Mouse (Mus musculus) hindbrain, embryonic 14.5 days (tissue): ENCODE measurements at regions not wholly inside any gene's neighbourhood (a gene's known extent, or its start where the extent isn't known, plus 50 kb on each side); places are given as distances from the start of the nearest gene placed in this dataset.

Source experiments
- ATAC-seq: fragments of 200-750 bp; cut with Nextera tagmentation; 2 replicates; pipeline ENCODE4 v1.8.0; 2017; ENCODE audit warnings: moderate number of reproducible peaks, mild to moderate bottlenecking, moderate TSS enrichment, moderate library complexity; ENCODE audit not compliant: low FRiP score
- DNase-seq: peaks from one replicate; pipeline ENCODE4 v3.0.0-alpha.2; 2015; ENCODE audit warnings: low spot score
- H3K27ac ChIP-seq: fragments of 300-500 bp; sonication (generic); 2 replicates; pipeline ENCODE4 v1.5.1; 2014; ENCODE audit warnings: mild to moderate bottlenecking, moderate library complexity
- H3K27me3 ChIP-seq: fragments of 300-500 bp; sonication (generic); 2 replicates; pipeline ENCODE4 v1.6.1; 2014; ENCODE audit warnings: mild to moderate bottlenecking, low read length, mixed read lengths; ENCODE audit not compliant: control insufficient read depth, insufficient read depth
- H3K36me3 ChIP-seq: fragments of 300-500 bp; sonication (generic); replicated peaks from 2 replicates; pipeline ENCODE4 v1.6.1; 2014; ENCODE audit not compliant: control insufficient read depth, insufficient read depth
- H3K4me1 ChIP-seq: fragments of 300-500 bp; sonication (generic); replicated peaks from 2 replicates; pipeline ENCODE4 v1.6.1; 2014; ENCODE audit warnings: antibody characterized with exemption, low read length, mixed read lengths; ENCODE audit not compliant: control insufficient read depth, insufficient read depth
- H3K4me2 ChIP-seq: fragments of 300-500 bp; sonication (generic); replicated peaks from 2 replicates; pipeline ENCODE4 v1.6.1; 2014; ENCODE audit warnings: mild to moderate bottlenecking, moderate library complexity
- H3K4me3 ChIP-seq: fragments of 300-500 bp; sonication (generic); replicated peaks from 2 replicates; pipeline ENCODE4 v1.5.1; 2014; ENCODE audit warnings: mild to moderate bottlenecking, low read length
- H3K9ac ChIP-seq: fragments of 300-500 bp; sonication (generic); 2 replicates; pipeline ENCODE4 v1.6.1; 2014
- H3K9me3 ChIP-seq: fragments of 300-500 bp; sonication (generic); 2 replicates; pipeline ENCODE4 v1.6.1; 2016; ENCODE audit warnings: low read length; ENCODE audit not compliant: control insufficient read depth
- WGBS: fragments of 180-500 bp; shearing (Covaris S2); extraction: QIAGEN DNeasy Blood & Tissue Kit; methylation state at CpG from one replicate; pipeline ENCODE4 v1.1.7; 2014; 5-methylcytosine and 5-hydroxymethylcytosine counted together

GRCm38 (mm10) chr9:32835626-32835971 is 199.6 kb downstream of the Ets1 start:
- H3K27ac ChIP-seq, result no peak overlapping the region
- no peak overlapping the region for H3K4me3 ChIP-seq
- no peak overlapping the region for H3K4me2 ChIP-seq
- no peak overlapping the region for H3K9ac ChIP-seq
- H3K36me3 ChIP-seq, result no peaks in the 10 kb centered on the region
- WGBS, result 13% methylated on average over 4 of the region's 4 CpGs
- no peaks in the 10 kb centered on the region for H3K27me3 ChIP-seq
- no peaks in the 10 kb centered on the region for H3K9me3 ChIP-seq
- H3K4me1 ChIP-seq, result 0 out of 2 replicates have a peak, but pooled peaks cover 10% of the 10 kb centered on the region
- no peak for DNase-seq
- ATAC-seq, result no peak

DNA sequence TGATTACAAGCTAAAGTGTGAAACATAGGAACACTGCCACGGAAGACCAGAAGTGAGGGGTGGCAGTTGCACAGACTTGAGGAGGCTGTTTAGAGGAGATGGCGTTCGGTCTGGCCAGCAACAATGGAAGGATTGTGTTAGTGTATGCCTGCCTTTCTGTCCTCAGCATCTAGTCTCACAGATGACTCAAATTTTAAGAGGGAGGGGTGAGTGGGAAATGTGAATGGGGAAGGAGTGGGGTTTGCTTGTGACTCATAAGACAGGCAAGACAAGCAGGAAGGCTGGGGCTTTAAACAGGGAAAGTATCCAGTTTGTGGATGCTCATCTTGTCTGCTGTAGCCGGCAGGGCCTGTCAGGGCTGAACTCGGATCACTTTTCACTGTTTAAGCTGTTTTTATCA is 200.3 kb downstream of the Ets1 start:
- Histone ChIP-seq H3K36me3 (no peaks in the 10 kb centered on the region), H3K4me2 (no peak overlapping the region), H3K9ac (no peak overlapping the region), H3K9me3 (no peaks in the 10 kb centered on the region), H3K27me3 (no peaks in the 10 kb centered on the region), H3K4me3 (no peak overlapping the region), H3K4me1 (0 out of 2 replicates have a peak, but pooled peaks cover 10% of the 10 kb centered on the region), H3K27ac (no peak overlapping the region)
- ATAC-seq (no peak), DNase-seq (no peak)
- WGBS, result 55% methylated on average over 5 of the region's 5 CpGs

DNA sequence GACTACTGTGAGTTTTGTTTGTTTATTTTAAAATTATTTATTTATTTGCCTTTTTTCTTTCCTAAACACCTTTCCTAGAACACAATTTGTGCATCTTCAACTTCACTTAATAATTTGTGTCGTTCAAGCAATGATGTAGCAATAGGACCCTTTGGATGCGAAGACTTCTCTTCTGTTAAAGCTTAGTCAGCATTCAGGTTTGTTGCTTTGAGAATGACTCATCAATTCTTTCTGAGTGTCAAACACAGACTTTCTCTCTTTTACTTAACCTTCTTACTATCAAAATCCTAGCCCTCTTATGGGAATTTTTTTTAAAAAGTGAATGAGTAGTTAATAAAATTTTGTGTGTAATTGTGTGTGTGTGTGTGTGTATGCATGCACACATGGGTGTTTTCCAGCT is 211.3 kb downstream of the Ets1 start:
- Histone ChIP-seq H3K9ac (no peak overlapping the region), H3K4me1 (no peaks in the 10 kb centered on the region), H3K9me3 (no peaks in the 10 kb centered on the region), H3K4me3 (no peak overlapping the region), H3K4me2 (no peak overlapping the region), H3K27me3 (no peaks in the 10 kb centered on the region), H3K27ac (no peak overlapping the region), H3K36me3 (no peaks in the 10 kb centered on the region)
- ATAC-seq, result no peak
- WGBS, result 91% methylated on average over 2 of the region's 2 CpGs
- DNase-seq, result no peak

GRCm38 (mm10) chr9:32852282-32852681 is 216.3 kb downstream of the Ets1 start:
- Histone ChIP-seq H3K4me2 (no peak overlapping the region), H3K4me3 (no peak overlapping the region), H3K4me1 (no peaks in the 10 kb centered on the region), H3K36me3 (no peaks in the 10 kb centered on the region), H3K27me3 (no peaks in the 10 kb centered on the region), H3K27ac (no peak overlapping the region), H3K9ac (no peak overlapping the region), H3K9me3 (no peaks in the 10 kb centered on the region)
- DNase-seq (no peak), ATAC-seq (no peak)
- 82% methylated on average over 3 of the region's 3 CpGs for WGBS

GRCm38 (mm10) chr9:32863286-32863685 is 227.3 kb downstream of the Ets1 start:
- Histone ChIP-seq H3K9me3 (0 out of 2 replicates have a peak, but pooled peaks cover 4% of the 10 kb centered on the region), H3K4me2 (no peak overlapping the region), H3K9ac (no peak overlapping the region), H3K27me3 (no peaks in the 10 kb centered on the region), H3K27ac (no peak overlapping the region), H3K36me3 (no peaks in the 10 kb centered on the region), H3K4me1 (no peaks in the 10 kb centered on the region), H3K4me3 (no peak overlapping the region)
- DNase-seq (no peak), ATAC-seq (no peak)
- WGBS, result 87% methylated on average over 5 of the region's 5 CpGs

DNA sequence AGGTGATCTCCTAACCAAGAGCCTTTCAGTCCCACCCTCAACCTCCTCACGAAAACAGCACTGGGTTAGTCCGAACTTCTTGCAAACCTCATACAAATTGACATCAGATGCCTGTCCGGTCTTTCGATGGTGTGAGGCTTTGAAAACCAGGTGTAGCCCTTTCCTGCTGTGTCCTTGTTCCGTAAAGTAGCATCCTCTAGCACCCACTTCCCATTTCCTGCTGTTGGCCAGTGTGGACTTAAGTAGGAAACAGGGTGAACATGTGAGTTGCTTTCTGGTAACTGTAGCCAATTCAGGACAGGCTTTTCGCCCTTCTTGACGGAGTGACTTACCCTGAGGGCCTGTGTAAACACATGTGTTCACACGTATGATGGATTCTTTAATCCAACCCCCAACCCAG is 232.9 kb downstream of the Ets1 start:
- H3K4me1 ChIP-seq, result no peaks in the 10 kb centered on the region
- DNase-seq (no peak), ATAC-seq (no peak)
- no peaks in the 10 kb centered on the region for H3K27me3 ChIP-seq
- H3K4me3 ChIP-seq, result no peak overlapping the region
- no peak overlapping the region for H3K4me2 ChIP-seq
- 92% methylated on average over 8 of the region's 8 CpGs for WGBS
- no peaks in the 10 kb centered on the region for H3K9me3 ChIP-seq
- no peaks in the 10 kb centered on the region for H3K36me3 ChIP-seq
- no peak overlapping the region for H3K9ac ChIP-seq
- no peak overlapping the region for H3K27ac ChIP-seq

DNA sequence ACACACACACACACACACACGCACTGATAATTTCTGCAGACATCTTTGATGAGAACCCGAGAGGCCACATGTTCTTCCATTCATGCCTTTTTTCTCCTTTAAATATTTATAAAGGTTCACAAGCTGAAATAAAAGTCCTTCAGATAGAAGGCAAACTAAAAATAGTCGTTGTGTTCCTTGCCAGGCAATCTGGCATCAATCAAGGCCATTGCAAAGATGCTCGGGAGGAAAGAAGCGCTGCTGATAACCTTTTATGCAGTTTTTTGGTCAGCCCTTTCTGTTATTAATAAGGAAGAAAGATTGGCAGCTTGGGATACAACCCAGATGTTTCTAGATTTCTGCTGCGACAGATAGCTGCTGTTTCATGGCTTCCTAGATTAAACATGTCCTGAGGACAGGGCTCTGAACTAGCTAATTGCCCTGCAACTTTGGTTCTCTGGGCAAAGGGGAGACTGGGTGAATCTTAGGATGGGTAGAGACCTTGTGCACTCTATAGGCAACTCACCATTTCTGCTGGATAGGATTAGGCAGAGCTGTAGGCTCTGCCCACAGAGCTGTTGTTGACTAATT is 238.4 kb downstream of the Ets1 start:
- no peak overlapping the region for H3K4me3 ChIP-seq
- no peak for ATAC-seq
- H3K9ac ChIP-seq, result no peak overlapping the region
- H3K4me2 ChIP-seq, result no peak overlapping the region
- H3K27me3 ChIP-seq, result no peaks in the 10 kb centered on the region
- H3K27ac ChIP-seq, result no peak overlapping the region
- no peak for DNase-seq
- no peaks in the 10 kb centered on the region for H3K9me3 ChIP-seq
- H3K36me3 ChIP-seq, result no peaks in the 10 kb centered on the region
- no peaks in the 10 kb centered on the region for H3K4me1 ChIP-seq
- 80% methylated on average over 6 of the region's 6 CpGs for WGBS

DNA sequence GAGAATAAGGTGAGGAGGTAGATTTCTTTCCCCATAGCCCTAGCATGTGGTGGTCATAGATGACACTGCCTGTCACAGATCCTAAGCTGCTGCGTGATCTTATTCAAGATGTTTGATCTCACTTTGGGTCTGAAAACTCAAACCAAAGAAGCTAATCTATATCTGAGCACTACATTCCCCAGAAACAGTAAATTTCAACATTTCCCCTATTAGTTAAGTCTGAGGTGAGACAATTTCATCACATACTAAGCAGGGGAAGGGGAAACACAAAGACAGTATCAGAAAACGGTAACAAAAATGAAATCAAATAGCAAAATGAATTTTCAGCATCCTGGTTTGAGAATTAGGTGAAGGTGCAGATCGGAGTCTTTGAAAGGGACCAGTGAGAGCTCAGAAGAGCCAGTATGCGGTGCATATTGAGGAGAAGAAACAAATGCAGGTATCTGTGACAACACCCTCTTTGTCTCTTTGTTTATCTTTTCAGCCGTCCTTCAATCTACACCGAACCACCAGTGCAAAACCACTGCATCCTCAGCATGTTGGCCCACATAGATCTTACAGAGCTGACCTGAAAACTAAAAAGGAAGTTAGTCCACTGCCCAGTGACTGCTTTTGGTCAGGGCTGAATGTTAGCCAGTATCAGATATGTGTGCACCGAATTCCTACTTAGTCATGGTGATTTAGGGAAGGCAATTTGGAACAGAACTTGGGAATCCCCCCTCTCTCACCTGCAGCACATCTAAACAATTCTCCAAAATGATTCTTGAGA is 247.0 kb downstream of the Ets1 start:
- Histone ChIP-seq H3K9me3 (no peaks in the 10 kb centered on the region), H3K9ac (no peak overlapping the region), H3K4me3 (no peak overlapping the region), H3K4me1 (0 out of 2 replicates have a peak, but pooled peaks cover 5% of the 10 kb centered on the region), H3K27me3 (no peaks in the 10 kb centered on the region), H3K36me3 (no peaks in the 10 kb centered on the region), H3K27ac (no peak overlapping the region), H3K4me2 (no peak overlapping the region)
- ATAC-seq, result no peak
- no peak for DNase-seq
- 77% methylated on average over 7 of the region's 7 CpGs for WGBS

GRCm38 (mm10) chr9:32886008-32886650 is 250.1 kb downstream of the Ets1 start:
- no peak overlapping the region for H3K4me2 ChIP-seq
- whole genome bisulfite sequencing, result 39% methylated on average over 6 of the region's 6 CpGs
- no peaks in the 10 kb centered on the region for H3K9me3 ChIP-seq
- H3K4me1 ChIP-seq, result 0 out of 2 replicates have a peak, but pooled peaks cover 5% of the 10 kb centered on the region
- DNase-seq, result no peak
- ATAC-seq, result no peak; the same call in 1 of the 2 replicates
- H3K4me3 ChIP-seq, result no peak overlapping the region
- H3K9ac ChIP-seq, result no peak overlapping the region
- no peaks in the 10 kb centered on the region for H3K36me3 ChIP-seq
- no peaks in the 10 kb centered on the region for H3K27me3 ChIP-seq
- no peak overlapping the region for H3K27ac ChIP-seq
